Mouse (Mus musculus) hindbrain, embryonic 12.5 days (tissue): ENCODE results near the gene Pdzd2. TPM values are rescaled to one million over a fixed set of nuclear protein-coding genes. Genes with fewer than 3 reads are reported as not detected.
A peak's percentile ranks its signal among the peaks of the same experiment; 100 is the strongest.

Source experiments
- ATAC-seq: fragments of 200-750 bp; cut with Nextera tagmentation; 2 replicates; pipeline ENCODE4 v1.8.0; 2017; ENCODE audit warnings: moderate TSS enrichment; ENCODE audit not compliant: low FRiP score
- H3K27ac ChIP-seq: fragments of 300-500 bp; sonication (generic); 2 replicates; pipeline ENCODE4 v1.5.1; 2016; ENCODE audit warnings: mild to moderate bottlenecking
- H3K27me3 ChIP-seq: fragments of 300-500 bp; sonication (generic); 2 replicates; pipeline ENCODE4 v1.6.1; 2016; ENCODE audit warnings: mild to moderate bottlenecking
- H3K36me3 ChIP-seq: fragments of 300-500 bp; sonication (generic); 2 replicates; pipeline ENCODE4 v1.6.1; 2016; ENCODE audit warnings: mild to moderate bottlenecking
- H3K4me1 ChIP-seq: fragments of 300-500 bp; sonication (generic); 2 replicates; pipeline ENCODE4 v1.6.1; 2016
- H3K4me2 ChIP-seq: fragments of 300-500 bp; sonication (generic); replicated peaks from 2 replicates; pipeline ENCODE4 v1.6.1; 2016; ENCODE audit warnings: mild to moderate bottlenecking
- H3K4me3 ChIP-seq: fragments of 300-500 bp; sonication (generic); 2 replicates; pipeline ENCODE4 v1.5.1; 2016; ENCODE audit warnings: mild to moderate bottlenecking
- H3K9ac ChIP-seq: fragments of 300-500 bp; sonication (generic); 2 replicates; pipeline ENCODE4 v1.6.1; 2016; ENCODE audit warnings: mild to moderate bottlenecking, moderate library complexity
- H3K9me3 ChIP-seq: fragments of 300-500 bp; sonication (generic); replicated peaks from 2 replicates; pipeline ENCODE4 v1.6.1; 2016; ENCODE audit warnings: mild to moderate bottlenecking
- WGBS: fragments of 180-500 bp; shearing (Covaris S2); methylation state at CpG from one replicate; pipeline ENCODE4 v1.1.7; 2016; 5-methylcytosine and 5-hydroxymethylcytosine counted together
- polyA plus RNA-seq: library from polyadenylated mRNA; unstranded; fragments of >200 nt; fragmentation: Nextera tagmentation; extraction: Ambion mirVana; gene quantifications from 2 replicates; pipeline ENCODE4 v1.2.1, GENCODE M21; 2016

The Pdzd2 gene
- polyA plus RNA-seq, 1 experiment from 2014 or later: 8.7 TPM

DNA sequence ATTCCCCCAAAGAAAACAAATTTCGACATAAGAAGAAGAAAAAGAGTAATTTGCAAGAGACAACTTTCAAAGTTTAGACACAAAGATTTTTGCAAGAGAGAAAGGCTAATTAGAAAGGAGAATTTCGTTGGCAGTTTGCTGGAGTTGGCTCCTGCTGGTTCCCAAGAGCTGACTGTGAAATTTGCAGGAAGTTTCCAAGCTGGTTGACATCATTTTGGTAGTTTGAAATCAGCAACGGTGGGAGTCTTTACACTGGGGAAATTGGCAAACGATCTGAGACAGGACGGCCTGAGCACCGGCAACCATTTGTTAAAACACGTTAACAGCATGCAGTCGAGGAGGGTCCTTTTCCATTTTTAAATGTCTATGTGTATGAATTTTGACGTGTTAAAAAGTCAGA lies 125.7 kb downstream of the Pdzd2 start:
- Histone ChIP-seq H3K4me2 (no peak overlapping the region), H3K27me3 (no peaks in the 10 kb centered on the region), H3K4me1 (no peaks in the 10 kb centered on the region), H3K27ac (no peak overlapping the region), H3K9ac (no peak overlapping the region), H3K36me3 (no peaks in the 10 kb centered on the region), H3K9me3 (no peaks in the 10 kb centered on the region), H3K4me3 (no peak overlapping the region)
- ATAC-seq: no peak
- WGBS: 67% methylated on average over 9 of the region's 9 CpGs

DNA sequence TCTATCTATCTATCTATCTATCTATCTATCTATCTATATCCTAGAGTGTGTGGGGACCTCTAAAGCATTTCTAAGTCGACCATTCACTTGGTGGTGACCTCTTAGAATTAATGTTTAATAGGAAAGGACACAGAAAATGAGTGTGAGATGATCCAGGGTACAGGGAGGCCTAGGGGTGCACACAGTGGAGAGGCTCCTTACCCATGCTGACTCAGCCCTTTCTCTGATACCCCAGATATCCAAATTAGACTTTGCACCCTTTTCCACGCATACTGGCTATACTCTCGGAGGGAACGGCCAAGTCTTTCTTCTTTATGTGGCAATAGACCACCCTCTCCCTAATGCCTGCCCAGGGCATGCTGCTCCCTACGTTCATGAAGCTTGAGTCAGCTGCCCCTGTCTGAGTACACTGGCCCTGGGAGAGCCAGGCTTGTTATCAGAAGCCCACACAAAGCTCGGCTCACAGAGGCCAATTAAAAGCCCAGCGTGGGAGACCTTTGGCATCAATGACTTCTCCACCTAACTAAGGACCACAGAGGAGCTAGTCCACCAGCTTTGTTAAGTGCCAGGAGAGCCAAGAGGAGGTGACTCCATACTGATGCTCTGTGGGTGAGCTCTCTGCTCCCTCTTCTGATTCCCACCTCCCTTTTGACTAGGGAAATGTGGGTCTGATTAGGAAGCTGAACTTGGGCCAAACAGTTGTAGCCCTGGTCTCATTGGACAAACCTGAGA lies 126.6 kb downstream of the Pdzd2 start:
- H3K36me3 ChIP-seq: no peaks in the 10 kb centered on the region
- H3K4me3 ChIP-seq: no peak overlapping the region
- H3K4me1 ChIP-seq: no peaks in the 10 kb centered on the region
- H3K9me3 ChIP-seq: no peaks in the 10 kb centered on the region
- no peak overlapping the region for H3K9ac ChIP-seq
- no peak for ATAC-seq
- 75% methylated on average over 7 of the region's 7 CpGs for WGBS
- H3K4me2 ChIP-seq: no peak overlapping the region
- no peak overlapping the region for H3K27ac ChIP-seq
- no peaks in the 10 kb centered on the region for H3K27me3 ChIP-seq

DNA sequence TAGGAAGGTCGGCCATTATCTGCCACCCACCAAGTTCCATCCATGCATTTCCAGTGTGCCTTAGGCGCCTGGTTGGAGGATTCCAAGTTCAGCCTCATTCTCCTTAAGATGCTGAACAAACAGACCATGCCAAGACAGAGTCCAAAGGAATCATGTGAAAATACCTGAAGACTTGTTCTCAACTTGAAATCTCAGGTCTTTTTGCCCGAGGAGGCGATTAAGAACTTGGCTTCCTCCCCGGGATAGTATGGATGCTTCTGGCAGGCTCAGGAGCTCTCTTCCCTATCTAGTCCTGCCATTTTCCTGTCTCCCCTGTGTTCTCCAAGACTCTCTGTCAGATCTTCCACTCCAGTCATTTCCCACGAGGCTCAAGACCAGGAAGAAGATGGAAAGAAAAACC lies 131.6 kb downstream of the Pdzd2 start:
- Histone ChIP-seq H3K36me3 (no peaks in the 10 kb centered on the region), H3K4me3 (no peak overlapping the region), H3K4me1 (no peaks in the 10 kb centered on the region), H3K27ac (no peak overlapping the region), H3K9ac (no peak overlapping the region), H3K27me3 (no peaks in the 10 kb centered on the region), H3K4me2 (no peak overlapping the region), H3K9me3 (no peaks in the 10 kb centered on the region; the same call in 1 of the 2 replicates)
- no peak for ATAC-seq
- WGBS: 89% methylated on average over 6 of the region's 6 CpGs

DNA sequence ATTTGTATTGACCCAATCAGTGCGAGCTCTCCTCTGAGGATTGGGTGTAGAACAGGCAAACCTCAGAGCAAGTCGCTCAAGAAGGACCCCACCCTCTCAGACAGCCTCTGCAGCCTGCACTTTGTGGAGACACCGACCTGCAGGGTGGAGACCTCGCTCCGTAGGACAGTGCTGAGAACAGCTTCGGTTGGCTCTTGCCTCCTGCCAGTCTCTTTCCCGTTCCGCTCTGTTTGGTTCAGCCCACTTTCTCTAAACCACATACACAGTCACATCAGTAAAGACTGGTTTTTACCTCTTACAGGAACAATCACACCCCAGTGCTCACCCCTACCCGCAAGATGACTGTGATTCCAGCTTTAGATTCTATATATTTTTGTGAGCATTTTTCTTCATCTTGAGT lies 133.4 kb downstream of the Pdzd2 start:
- Histone ChIP-seq H3K9ac (no peak overlapping the region), H3K4me2 (no peak overlapping the region), H3K27me3 (no peaks in the 10 kb centered on the region), H3K36me3 (no peaks in the 10 kb centered on the region), H3K4me1 (no peaks in the 10 kb centered on the region), H3K27ac (no peak overlapping the region), H3K9me3 (no peaks in the 10 kb centered on the region; the same call in 1 of the 2 replicates), H3K4me3 (no peak overlapping the region)
- 75% methylated on average over 9 of the region's 9 CpGs for WGBS
- no peak for ATAC-seq

DNA sequence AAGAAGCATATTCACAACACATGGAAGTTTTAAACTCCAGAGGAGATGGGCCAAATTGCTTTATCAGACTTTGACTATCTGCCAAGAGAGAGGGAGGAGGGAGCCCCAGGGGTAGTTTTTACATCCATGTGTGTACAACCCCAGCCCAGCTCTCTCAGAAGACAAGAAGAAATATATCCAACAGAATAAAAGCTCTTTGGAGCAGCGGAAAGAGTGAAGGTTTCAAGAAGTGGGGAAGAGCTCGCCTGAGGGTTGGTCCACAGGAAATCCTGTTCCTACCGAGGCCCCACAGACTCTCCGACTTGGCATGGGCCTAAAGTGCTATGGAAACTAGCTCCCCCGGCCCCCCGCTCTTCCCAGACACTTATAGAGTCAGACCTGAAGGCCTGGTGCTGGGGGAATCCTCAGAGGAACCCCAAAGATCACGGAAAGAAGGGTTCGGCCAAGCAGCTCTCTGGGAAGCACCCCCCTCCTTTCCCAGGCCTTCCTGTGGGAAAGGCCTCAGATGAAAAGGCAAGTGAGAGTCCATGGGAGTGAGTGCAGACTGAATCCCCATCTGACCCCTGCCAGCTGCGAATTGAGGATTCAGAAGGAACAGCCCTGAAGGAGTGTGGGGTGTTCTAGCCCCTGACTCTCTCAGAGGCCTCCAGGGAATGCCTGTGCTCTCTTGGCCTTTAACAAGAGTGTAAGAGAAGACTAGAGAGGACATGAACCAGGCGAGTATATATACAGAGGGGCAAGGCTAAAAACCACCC lies 134.3 kb downstream of the Pdzd2 start:
- no peak for ATAC-seq
- H3K9me3 ChIP-seq: no peaks in the 10 kb centered on the region; the same call in 1 of the 2 replicates
- no peak overlapping the region for H3K4me2 ChIP-seq
- WGBS: 77% methylated on average over 10 of the region's 10 CpGs
- no peak overlapping the region for H3K4me3 ChIP-seq
- no peaks in the 10 kb centered on the region for H3K27me3 ChIP-seq
- no peak overlapping the region for H3K9ac ChIP-seq
- no peaks in the 10 kb centered on the region for H3K4me1 ChIP-seq
- H3K36me3 ChIP-seq: no peaks in the 10 kb centered on the region
- H3K27ac ChIP-seq: no peak overlapping the region

DNA sequence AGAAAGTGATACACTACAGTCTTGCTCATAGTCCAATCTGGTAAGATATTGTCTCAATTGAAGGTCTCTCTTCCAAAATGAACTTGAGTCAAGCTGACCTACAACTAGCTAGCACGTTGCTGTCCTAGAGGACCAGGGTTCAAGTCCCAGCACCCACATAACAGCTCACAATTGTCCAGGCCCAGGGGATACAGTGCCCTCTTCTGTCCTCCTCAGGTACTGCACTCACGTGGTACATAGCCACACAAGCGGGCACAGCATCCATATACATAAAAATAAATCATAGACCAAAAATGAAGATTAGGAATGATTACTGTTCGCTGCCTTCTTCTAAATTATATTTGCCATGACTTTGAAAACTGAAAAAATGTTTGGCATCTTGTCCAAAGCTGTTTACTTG lies 136.1 kb downstream of the Pdzd2 start:
- ATAC-seq: no peak

DNA sequence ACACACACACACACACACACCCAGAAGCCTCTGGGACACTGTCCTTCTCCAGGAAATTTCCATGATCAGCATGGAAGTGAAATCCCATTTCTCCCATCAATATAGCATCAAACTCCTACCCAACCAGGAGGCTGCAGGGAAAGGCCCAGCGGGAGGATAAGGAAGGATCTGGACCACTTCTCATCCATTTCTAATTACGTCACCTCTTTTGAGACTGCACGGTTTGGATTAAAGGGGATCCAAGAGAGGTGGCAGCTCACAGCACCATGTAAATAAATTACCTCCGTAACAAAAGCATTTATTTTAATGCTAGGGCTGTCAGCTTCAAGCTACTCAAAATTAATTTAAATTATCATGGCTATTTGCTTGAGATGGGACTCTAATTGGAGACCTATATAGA lies 146.6 kb downstream of the Pdzd2 start:
- Histone ChIP-seq H3K4me2 (no peak overlapping the region), H3K27me3 (no peaks in the 10 kb centered on the region), H3K4me3 (no peak overlapping the region), H3K4me1 (no peaks in the 10 kb centered on the region), H3K9me3 (no peaks in the 10 kb centered on the region), H3K9ac (no peak overlapping the region), H3K27ac (no peak overlapping the region), H3K36me3 (no peaks in the 10 kb centered on the region)
- 63% methylated on average over 4 of the region's 4 CpGs for WGBS
- ATAC-seq: no peak

More for the DNA sequence above, 136.1 kb downstream of the Pdzd2 start:
- Histone ChIP-seq H3K27ac (no peak overlapping the region), H3K4me3 (no peak overlapping the region), H3K36me3 (no peaks in the 10 kb centered on the region), H3K4me2 (no peak overlapping the region), H3K4me1 (no peaks in the 10 kb centered on the region), H3K27me3 (no peaks in the 10 kb centered on the region), H3K9me3 (no peaks in the 10 kb centered on the region; the same call in 1 of the 2 replicates), H3K9ac (no peak overlapping the region)
- WGBS: 96% methylated on average over 4 of the region's 4 CpGs

DNA sequence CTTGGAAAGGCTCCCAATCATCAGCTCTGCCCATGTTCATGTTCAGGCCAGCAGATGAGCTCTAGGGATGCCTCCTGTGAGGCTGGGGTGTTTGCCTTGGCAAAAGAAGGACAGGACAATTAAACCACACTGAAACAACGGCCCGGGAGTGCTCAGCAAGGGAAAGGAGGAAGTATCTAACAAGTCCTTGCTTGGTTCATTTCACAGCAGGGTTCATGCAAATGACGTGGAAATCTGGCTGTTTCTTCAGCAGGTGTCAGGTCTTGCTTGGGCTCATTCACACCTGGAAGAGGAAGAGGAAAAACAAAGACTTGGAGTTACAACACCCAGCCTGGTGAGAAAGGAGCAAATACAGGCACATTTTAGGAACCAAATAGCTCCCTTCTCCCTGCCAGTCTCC lies 147.1 kb downstream of the Pdzd2 start:
- Histone ChIP-seq H3K27ac (no peak overlapping the region), H3K9ac (no peak overlapping the region), H3K4me1 (no peaks in the 10 kb centered on the region), H3K9me3 (no peaks in the 10 kb centered on the region), H3K4me2 (no peak overlapping the region), H3K36me3 (no peaks in the 10 kb centered on the region), H3K27me3 (no peaks in the 10 kb centered on the region), H3K4me3 (no peak overlapping the region)
- WGBS: 48% methylated on average over 3 of the region's 3 CpGs
- no peak for ATAC-seq

DNA sequence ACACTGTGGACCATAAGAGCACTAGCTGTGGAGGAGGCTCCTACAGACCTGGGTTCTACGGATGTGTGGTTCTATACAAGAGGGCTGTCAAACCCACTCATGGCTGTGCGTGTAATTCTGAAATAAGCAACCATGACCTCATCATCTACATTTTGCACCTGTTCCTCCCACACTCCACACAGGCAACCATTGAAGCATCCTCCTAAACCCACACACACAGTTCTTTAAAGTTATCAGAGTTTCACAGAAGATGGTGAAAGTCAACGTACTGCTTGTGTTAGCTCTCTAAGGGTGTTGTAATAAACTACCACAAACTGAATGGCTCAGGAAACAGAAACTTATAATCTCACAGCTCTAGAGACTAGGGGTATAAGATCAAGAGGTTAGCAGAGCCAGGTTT lies 151.1 kb downstream of the Pdzd2 start:
- ATAC-seq: no peak
- H3K4me1 ChIP-seq: no peaks in the 10 kb centered on the region
- H3K9me3 ChIP-seq: no peaks in the 10 kb centered on the region
- H3K36me3 ChIP-seq: no peaks in the 10 kb centered on the region
- H3K4me2 ChIP-seq: no peak overlapping the region
- H3K4me3 ChIP-seq: no peak overlapping the region
- H3K27me3 ChIP-seq: no peaks in the 10 kb centered on the region
- WGBS: 99% methylated on average over 3 of the region's 3 CpGs
- no peak overlapping the region for H3K27ac ChIP-seq
- no peak overlapping the region for H3K9ac ChIP-seq

DNA sequence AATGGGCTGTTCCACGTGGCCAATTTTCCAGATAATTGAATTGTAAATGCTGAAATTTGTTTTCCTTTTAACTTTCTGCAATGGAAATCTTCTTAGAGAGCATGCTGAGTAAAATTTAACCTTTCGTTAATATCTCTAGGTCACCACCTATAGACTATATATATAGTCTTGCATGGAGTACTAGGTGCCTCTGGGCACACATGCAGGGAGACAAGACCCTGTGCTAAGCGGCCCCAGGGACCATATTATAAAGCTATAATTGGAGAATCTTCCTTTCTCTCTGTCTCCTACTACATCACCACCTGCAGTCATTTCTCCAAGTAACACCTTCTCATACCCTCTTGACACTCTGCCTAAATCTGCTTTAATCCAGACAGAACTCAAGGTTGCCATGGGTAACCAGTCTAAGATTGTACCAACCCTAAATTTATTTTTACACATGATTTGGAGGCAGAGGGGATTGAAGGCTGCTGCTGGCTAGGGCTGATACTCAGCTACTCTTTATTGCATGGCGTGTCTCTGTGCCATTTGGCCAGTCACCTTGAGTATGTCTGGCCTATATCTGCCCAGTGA lies 152.8 kb downstream of the Pdzd2 start:
- H3K27me3 ChIP-seq: no peaks in the 10 kb centered on the region
- H3K4me1 ChIP-seq: no peaks in the 10 kb centered on the region
- no peak for ATAC-seq
- no peak overlapping the region for H3K9ac ChIP-seq
- H3K4me2 ChIP-seq: no peak overlapping the region
- no peak overlapping the region for H3K4me3 ChIP-seq
- no peaks in the 10 kb centered on the region for H3K36me3 ChIP-seq
- 77% methylated on average over 4 of the region's 4 CpGs for WGBS
- no peak overlapping the region for H3K27ac ChIP-seq
- H3K9me3 ChIP-seq: no peaks in the 10 kb centered on the region

DNA sequence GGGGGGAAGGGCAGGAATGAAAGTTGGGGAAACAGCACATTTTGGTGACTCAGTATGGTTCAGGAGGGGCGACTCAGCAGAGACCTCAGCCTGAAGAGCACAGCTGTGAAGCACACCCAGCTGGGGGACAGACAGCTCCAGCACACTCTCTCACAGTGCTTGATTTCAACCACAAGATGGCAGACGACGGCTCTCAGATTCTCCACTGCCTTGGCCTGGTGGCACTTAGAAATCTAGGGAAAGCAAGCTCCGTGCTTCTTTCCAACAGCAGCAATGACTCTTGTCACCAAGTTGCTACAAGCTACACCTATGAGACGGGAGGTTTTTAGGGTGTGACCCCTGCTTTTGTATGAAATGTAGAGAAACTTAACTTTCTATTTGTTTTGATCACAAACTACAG lies 153.6 kb downstream of the Pdzd2 start:
- WGBS: 6% methylated on average over 5 of the region's 5 CpGs
- ATAC-seq: peak; percentile 91
- no peak overlapping the region for H3K4me3 ChIP-seq

DNA sequence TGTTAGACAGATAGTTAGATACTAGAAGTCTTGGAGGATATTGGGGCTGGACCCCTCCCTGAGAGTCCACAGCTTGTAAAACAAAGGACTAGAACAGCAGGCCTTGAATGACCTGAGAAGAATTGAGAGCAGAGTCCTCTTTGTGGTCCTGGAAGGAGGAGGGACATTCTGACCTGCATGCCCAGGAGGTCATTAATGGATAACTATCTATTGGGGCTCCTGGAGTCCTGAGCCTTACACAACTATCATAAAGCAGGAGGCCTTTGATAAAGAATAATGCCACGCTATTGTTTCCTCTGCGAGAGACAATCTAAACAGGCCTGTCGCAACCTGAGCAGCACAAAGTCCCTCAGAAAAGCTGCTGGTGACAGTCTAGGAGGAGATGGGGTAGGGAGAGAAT lies 156.7 kb downstream of the Pdzd2 start:
- no peak overlapping the region for H3K27ac ChIP-seq
- no peak overlapping the region for H3K9ac ChIP-seq
- ATAC-seq: no peak
- WGBS: 59% methylated on average over 3 of the region's 3 CpGs
- no peak overlapping the region for H3K4me3 ChIP-seq
- no peaks in the 10 kb centered on the region for H3K4me1 ChIP-seq
- H3K4me2 ChIP-seq: no peak overlapping the region
- H3K9me3 ChIP-seq: no peaks in the 10 kb centered on the region
- H3K36me3 ChIP-seq: no peaks in the 10 kb centered on the region
- no peaks in the 10 kb centered on the region for H3K27me3 ChIP-seq

More for the DNA sequence above, 153.6 kb downstream of the Pdzd2 start:
- no peak overlapping the region for H3K9ac ChIP-seq
- H3K9me3 ChIP-seq: no peaks in the 10 kb centered on the region
- H3K4me2 ChIP-seq: no peak overlapping the region
- H3K27ac ChIP-seq: no peak overlapping the region
- no peaks in the 10 kb centered on the region for H3K4me1 ChIP-seq
- H3K27me3 ChIP-seq: no peaks in the 10 kb centered on the region
- no peaks in the 10 kb centered on the region for H3K36me3 ChIP-seq
